Mouse (Mus musculus): ENCODE data around the gene Fkbpl. TPM values are rescaled to one million over a fixed set of nuclear protein-coding genes. Genes with fewer than 3 reads are reported as not detected.

Gene Fkbpl
- total RNA-seq, 2 experiments from 2014 or later, result 8.2 to 8.3 TPM

DNA sequence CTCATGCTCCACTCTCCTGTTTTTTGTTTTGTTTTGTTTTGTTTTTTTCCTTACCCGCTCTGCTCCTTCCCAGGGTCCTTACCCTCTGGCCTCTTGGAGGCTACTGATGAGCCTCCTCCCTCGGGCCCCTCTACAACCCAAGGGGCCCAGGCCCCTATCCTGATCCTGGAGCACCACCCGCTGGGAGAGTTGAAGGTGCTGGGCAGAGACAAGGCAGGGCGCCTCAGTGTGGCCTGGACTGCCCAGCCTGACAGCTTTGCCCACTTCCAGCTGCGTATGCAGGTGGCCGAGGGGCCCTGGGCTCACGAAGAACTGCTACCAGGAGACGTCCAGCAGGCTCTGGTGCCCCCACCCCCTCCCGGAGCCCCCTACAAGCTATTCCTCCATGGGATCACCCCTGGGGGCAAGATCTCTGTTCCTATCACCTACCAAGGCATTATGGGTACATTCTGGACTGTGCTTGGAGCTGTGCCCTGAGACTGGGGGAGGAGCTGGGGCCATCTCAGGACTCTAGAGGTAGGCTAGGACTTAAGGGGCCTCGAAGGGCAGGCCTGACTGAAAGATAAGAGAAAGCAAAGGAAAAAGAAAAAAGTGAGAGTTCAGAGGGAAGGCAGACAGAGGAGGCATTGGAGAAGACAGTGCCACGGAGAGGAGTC lies 37.4 kb downstream of the Fkbpl start:
- intact Hi-C loops (cut with DNase I), result loop anchor here (2.0 kb wide), 1 partner anchor 19 kb away; no protein-coding TSS in a partner anchor

DNA sequence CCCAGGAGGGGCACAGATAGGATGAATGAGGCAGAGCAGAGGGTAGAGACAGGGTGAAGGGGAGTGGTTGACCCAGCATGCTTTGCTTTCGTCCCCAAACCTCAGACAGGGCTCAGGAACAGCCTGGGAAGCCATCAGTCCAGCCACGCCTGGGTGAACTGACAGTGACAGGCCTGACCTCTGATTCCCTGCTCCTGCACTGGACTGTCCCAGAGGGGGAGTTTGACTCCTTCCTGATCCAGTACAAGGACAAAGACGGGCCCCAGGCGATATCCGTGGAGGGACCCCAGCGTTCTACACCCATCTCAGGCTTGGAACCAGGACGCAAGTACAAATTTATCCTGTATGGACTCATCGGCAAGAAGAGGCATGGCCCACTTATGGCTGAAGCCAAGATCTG lies 38.6 kb downstream of the Fkbpl start:
- intact Hi-C loops (cut with DNase I), result no loop called here
- no peak for DNase-seq

More for the DNA sequence above, 37.4 kb downstream of the Fkbpl start:
- DNase-seq, result no peak

DNA sequence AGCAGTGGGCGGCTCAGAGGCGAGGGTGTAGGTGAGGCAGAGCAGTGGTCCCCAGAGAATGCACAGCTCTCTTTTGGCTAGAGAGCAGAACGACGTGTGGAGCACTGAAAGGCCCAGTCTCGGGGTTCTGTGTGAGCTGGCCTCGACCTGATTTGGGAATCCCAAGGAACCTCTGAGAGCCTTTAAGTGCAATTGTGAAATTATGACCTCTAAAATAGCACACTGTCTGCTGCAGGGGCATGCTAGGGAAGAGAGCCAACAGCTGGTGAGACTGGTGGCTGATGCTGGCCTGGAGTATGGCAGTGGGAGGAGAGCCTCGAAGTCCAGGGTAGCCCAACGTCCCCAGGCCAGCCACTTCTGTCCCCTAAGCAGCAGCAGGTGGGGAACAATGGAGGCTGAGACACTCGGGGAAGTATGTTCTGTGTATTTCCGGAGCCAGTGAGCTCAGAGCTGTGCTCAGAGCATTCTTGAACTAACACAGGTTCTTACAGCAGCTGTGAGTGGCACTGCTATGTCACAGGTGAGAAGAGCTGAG lies 39.2 kb downstream of the Fkbpl start:
- no peak for DNase-seq
- intact Hi-C loops (cut with DNase I), result no loop called here

DNA sequence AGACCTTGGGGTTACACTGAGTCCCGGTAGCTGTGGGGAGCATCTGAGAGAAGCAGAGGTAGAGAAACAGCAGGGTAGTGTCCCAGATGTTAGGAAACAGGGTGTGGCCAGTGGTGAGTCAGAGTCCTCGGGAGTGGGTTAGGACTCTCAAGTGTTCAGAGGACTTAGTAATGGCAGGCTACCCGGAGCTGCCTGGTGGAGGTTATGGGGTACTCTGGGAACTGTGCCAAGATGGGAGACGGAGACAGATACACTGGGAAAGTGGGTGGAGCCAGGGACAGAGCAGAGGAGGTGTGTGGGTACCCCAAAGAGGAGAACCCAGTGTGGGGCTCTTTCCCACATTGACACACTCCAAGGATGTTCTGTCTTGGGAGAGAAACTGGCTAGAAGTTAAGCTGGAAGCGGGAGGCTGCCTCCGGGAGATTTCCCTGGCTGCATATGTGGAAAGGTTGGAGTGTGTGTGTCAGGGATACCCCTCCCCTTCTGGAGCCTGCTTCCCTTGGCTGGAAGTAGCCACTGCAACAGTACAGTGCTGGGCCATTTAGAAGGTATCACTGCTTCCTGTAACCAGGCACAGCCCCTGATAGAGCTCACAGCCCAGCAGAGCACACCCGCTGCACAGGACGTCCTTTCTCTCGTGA lies 39.8 kb downstream of the Fkbpl start:
- DNase-seq, result no peak
- intact Hi-C loops (cut with DNase I), result no loop called here

DNA sequence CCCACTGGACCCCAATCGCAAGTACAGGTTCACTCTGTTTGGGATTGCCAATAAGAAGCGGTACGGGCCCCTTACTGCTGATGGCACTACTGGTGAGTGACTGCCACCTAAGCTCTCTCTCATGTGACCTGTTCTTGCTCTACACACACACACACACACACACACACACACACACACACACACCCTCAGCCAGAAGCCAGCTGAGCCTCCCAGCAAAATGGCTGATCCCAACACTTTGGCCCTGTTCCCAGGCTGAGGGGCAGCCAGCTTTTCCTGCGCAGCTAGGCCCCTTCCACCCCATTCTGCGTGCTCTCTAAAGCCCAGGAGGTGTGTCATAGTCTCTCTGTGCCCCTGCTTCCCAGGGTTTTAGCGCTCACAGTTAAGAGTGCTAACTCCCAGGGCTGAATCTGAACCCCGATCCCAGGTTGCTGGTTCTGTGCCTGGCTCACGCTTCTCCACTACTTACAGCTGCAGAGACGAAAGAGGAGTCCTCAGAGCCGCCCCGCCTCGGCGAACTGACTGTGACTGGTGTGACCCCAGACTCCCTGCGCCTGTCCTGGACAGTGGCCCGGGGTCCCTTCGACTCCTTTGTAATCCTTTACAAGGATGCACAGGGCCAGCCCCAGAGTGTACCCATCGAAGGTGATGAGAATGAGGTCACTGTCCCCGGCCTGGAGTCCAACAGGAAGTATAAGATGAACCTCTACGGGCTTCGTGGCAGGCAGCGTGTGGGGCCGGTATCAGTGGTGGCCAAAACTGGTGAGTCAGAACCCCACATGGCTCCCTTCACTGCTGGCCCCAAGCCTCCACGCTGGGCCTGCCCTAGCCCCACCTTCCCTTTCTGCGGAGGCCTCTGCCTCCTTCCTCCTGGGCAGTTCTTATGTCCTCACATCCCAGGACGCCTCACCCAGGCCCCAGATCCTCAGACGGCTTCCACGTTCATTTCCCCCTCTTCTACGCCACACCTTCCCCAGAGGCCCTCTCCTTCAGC lies 40.9 kb downstream of the Fkbpl start:
- peak; percentile 74 to 86 for DNase-seq
- intact Hi-C loops (cut with DNase I), result no loop called here

DNA sequence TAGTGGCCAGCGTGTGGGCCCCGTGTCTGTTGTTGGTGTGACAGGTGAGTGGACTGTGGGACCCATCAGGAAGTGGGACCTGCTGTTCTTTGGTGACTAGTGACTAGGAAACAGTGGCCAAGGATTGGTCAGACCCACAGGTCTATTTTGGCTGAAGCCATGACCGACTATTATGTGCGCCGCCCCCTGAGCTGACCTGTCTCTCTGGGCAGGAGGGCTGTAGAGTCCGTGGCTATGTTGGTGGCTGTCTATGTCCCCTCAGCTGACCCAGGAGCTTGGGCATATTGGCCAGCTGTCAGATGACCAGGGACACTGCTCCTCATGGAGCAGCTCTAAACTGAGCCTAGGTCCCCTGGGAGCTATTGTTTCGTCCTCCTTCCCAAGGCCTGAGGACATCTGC lies 44.3 kb downstream of the Fkbpl start:
- no peak for DNase-seq
- intact Hi-C loops (cut with DNase I), result no loop called here

DNA sequence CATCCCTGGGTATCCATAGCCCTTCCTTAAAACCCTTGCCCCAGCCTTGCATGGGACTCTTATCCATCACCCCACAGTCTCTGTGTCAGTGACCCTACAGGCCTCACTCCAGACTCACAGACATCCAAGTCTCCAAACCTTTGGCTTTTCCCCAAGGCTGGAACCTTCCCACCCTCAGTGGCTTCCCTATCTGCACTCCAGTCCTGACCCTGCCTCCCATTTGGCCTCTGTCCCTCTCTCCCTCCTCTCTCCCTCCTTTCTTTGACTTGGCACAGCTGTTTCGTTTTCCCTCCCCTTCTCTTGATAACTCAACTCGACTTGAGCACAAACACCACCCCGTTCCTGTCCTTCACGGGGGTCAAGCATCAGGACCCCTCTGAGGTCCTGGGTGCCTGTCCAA lies 45.9 kb downstream of the Fkbpl start:
- DNase-seq, result peak; percentile 76 to 82
- intact Hi-C loops (cut with DNase I), result loop anchor here (5.0 kb wide), 1 partner anchor 38 kb away; no protein-coding TSS in a partner anchor

DNA sequence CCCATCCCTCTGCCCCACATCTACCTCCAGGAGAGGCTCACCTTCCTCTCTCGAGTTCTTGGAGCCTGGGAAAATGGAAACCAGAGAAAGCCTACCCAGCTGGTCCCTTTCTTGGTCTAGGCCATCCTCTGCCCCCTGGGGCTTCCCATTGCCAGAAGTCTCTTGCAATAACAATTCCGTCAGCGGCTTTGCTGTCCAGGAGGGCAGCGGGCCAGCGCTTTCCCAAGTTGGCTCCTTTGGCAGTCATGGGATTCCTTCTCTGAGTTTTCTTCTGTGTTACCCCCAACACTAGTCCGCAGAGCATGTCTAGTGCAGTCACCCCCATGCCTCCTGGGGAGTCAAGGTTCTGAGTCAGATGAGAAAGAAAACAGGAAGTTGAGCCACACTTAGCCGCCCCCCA lies 48.3 kb downstream of the Fkbpl start:
- intact Hi-C loops (cut with DNase I), result loop anchor here (5.0 kb wide), 1 partner anchor 41 kb away; no protein-coding TSS in a partner anchor
- DNase-seq, result peak; percentile 87 to 92

Other genes with a start within 250 kb of the Fkbpl start
- under 1 TPM in 1 of 2 experiments, not detected in 1; 0.24 TPM for gene BC051142, start 245.9 kb upstream of the Fkbpl start, total RNA-seq (2021)
- gene Btnl4, start 167.4 kb upstream of the Fkbpl start, total RNA-seq (2021), result not detected
- gene Btnl6, start 127.4 kb upstream of the Fkbpl start, total RNA-seq (2021), result not detected
- 10 to 100 TPM; 47.9 to 52.6 TPM for gene Notch4, start 80.5 kb upstream of the Fkbpl start, total RNA-seq (2021)
- gene Gpsm3, start 55.0 kb upstream of the Fkbpl start, total RNA-seq (2021), result 1 to 10 TPM; 5.6 to 7.8 TPM
- gene Pbx2, start 53.5 kb upstream of the Fkbpl start, total RNA-seq (2021), result 10 to 100 TPM; 20.1 to 22.6 TPM
- 1 to 10 TPM; 1.0 to 1.2 TPM for gene Ager, start 46.9 kb upstream of the Fkbpl start, total RNA-seq (2021)
- gene Rnf5, start 41.1 kb upstream of the Fkbpl start, total RNA-seq (2021), result 10 to 100 TPM; 33.6 to 35.4 TPM
- 10 to 100 TPM; 56.3 to 57.9 TPM for gene Agpat1, start 40.5 kb upstream of the Fkbpl start, total RNA-seq (2021)
- gene Egfl8, start 28.8 kb upstream of the Fkbpl start, total RNA-seq (2021), result 1 to 10 TPM; 2.1 to 2.7 TPM
- 10 to 100 TPM; 42.6 to 43.2 TPM for gene Ppt2, start 16.3 kb upstream of the Fkbpl start, total RNA-seq (2021)
- gene Prrt1, start 15.2 kb upstream of the Fkbpl start, total RNA-seq (2021), result 1 to 10 TPM; 1.9 to 3.1 TPM
- 10 to 100 TPM; 18.0 to 19.0 TPM for gene Atf6b, start 2.4 kb downstream of the Fkbpl start, total RNA-seq (2021)
- 10 to 100 TPM; 48.6 to 56.7 TPM for gene Tnxb, start 25.8 kb downstream of the Fkbpl start, total RNA-seq (2021)
- gene C4b, start 99.1 kb downstream of the Fkbpl start, total RNA-seq (2021), result 10 to 100 TPM; 17.9 to 21.3 TPM
- not detected for gene Cyp21a1, start 159.8 kb downstream of the Fkbpl start, total RNA-seq (2021)
- gene Stk19, start 192.2 kb downstream of the Fkbpl start, total RNA-seq (2021), result 10 to 100 TPM; 10.7 to 13.5 TPM
- gene Dxo, start 192.3 kb downstream of the Fkbpl start, total RNA-seq (2021), result 10 to 100 TPM; 17.5 to 18.2 TPM
- 10 to 100 TPM; 25.0 to 25.4 TPM for gene Skiv2l, start 205.4 kb downstream of the Fkbpl start, total RNA-seq (2021)
- gene Nelfe, start 205.6 kb downstream of the Fkbpl start, total RNA-seq (2021), result 10 to 100 TPM; 13.1 to 15.5 TPM
- 1 to 10 TPM; 6.3 to 7.8 TPM for gene Cfb, start 217.8 kb downstream of the Fkbpl start, total RNA-seq (2021)
- gene Zbtb12, start 234.7 kb downstream of the Fkbpl start, total RNA-seq (2021), result 1 to 10 TPM; 5.1 to 6.1 TPM
- not detected for gene Gm20547, start 237.3 kb downstream of the Fkbpl start, total RNA-seq (2021)

Measured in heart, postnatal 14 days (tissue).